Mouse (Mus musculus): Measurements from ENCODE around the gene Slc7a7. TPM values are rescaled to one million over a fixed set of nuclear protein-coding genes. Genes with fewer than 3 reads are reported as not detected.

Gene Slc7a7
- polyA plus RNA-seq, 1 experiment = 0.35 TPM

- H3K36me3 ChIP-seq (ENCODE audit: control insufficient read depth, insufficient read depth) = peaks cover 28% of the 10 kb centered on the region
- no peak overlapping the region for H3ac ChIP-seq (ENCODE audit: control insufficient read depth, insufficient read length, low read depth)
- H3K79me2 ChIP-seq (ENCODE audit: control insufficient read depth, insufficient read depth) = no peaks in the 10 kb centered on the region
- TF ChIP-seq CEBPB (IDR thresholded peaks at IDR 0.05; ENCODE audit: low read depth) (no peak), MYOG (IDR thresholded peaks at IDR 0.05; ENCODE audit: control insufficient read depth, extremely low read depth, insufficient read length) (no peak), FOSL1 (IDR thresholded peaks at IDR 0.05; ENCODE audit: insufficient read depth, low read length, poor library complexity, severe bottlenecking) (no peak), USF1 (IDR thresholded peaks at IDR 0.05; ENCODE audit: low read depth) (no peak), CTCF (IDR thresholded peaks at IDR 0.05; ENCODE audit: control insufficient read depth, insufficient read depth, insufficient read length) (no peak), MYOD1 (IDR thresholded peaks at IDR 0.05; ENCODE audit: control insufficient read depth, insufficient read length, low read depth) (no peak), MAX (IDR thresholded peaks at IDR 0.05) (no peak)
- H3K4me3 ChIP-seq (ENCODE audit: insufficient read depth, poor library complexity, severe bottlenecking) = no peak overlapping the region
- no peaks in the 10 kb centered on the region for H3K79me3 ChIP-seq (ENCODE audit: low read depth)
- no peaks in the 10 kb centered on the region for H3K27me3 ChIP-seq (ENCODE audit: control insufficient read depth, insufficient read depth, insufficient read length)
Measured at GRCm38 (mm10) chr14:54371460-54371859, 46.1 kb downstream of the Slc7a7 start.

DNA sequence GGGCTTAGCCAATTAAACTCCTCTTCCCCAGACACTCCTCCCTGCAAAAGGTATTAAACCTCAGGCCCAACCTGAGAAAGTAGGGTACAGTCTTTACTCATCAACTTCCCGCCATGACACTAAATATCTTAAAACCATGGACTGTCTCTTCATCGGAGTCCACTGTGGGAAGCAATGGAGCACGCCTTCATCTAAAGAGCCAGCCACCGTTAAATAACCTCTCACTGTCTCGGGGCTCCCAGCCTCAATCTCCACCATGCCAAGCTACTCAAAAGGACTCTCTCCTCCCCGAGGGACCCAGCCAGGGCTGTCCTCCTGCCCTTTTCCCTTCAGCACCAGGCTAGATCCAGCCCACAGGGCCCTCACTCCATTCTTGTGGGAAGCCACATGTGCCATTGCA lies 47.0 kb downstream of the Slc7a7 start:
- H3K36me3 ChIP-seq (ENCODE audit: control insufficient read depth, insufficient read depth) = peaks cover 34% of the 10 kb centered on the region
- no peak overlapping the region for H3K4me3 ChIP-seq (ENCODE audit: insufficient read depth, poor library complexity, severe bottlenecking)
- TF ChIP-seq FOSL1 (IDR thresholded peaks at IDR 0.05; ENCODE audit: insufficient read depth, low read length, poor library complexity, severe bottlenecking) (no peak), MAX (IDR thresholded peaks at IDR 0.05) (no peak), CTCF (IDR thresholded peaks at IDR 0.05; ENCODE audit: control insufficient read depth, insufficient read depth, insufficient read length) (no peak), CEBPB (IDR thresholded peaks at IDR 0.05; ENCODE audit: low read depth) (no peak), MYOD1 (IDR thresholded peaks at IDR 0.05; ENCODE audit: control insufficient read depth, insufficient read length, low read depth) (no peak), USF1 (IDR thresholded peaks at IDR 0.05; ENCODE audit: low read depth) (no peak), MYOG (IDR thresholded peaks at IDR 0.05; ENCODE audit: control insufficient read depth, extremely low read depth, insufficient read length) (no peak)

DNA sequence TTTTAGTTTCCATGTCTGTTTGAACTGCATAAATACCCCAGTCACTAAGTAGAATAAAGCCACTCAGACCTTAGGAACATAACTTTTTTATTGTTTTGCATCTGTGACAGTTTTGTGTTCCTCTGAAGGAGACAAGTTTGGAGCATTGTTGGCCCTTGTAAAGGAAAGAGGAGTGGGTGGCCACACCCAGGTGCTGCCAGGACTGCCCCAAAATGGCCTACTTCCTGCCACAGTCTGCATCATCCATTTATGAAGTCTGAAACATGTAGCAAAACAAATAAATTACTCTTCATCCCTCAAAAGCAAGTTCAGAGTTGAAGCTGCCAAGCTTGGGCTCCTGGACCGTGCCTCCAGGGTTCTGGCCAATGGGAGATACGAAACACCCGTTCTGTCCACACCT lies 48.2 kb downstream of the Slc7a7 start:
- H3K27me3 ChIP-seq (ENCODE audit: control insufficient read depth, insufficient read depth, insufficient read length) = no peaks in the 10 kb centered on the region
- H3ac ChIP-seq (ENCODE audit: control insufficient read depth, insufficient read length, low read depth) = no peak overlapping the region
- H3K79me3 ChIP-seq (ENCODE audit: low read depth) = no peaks in the 10 kb centered on the region
- H3K36me3 ChIP-seq (ENCODE audit: control insufficient read depth, insufficient read depth) = peaks cover 41% of the 10 kb centered on the region
- TF ChIP-seq MAX (IDR thresholded peaks at IDR 0.05) = no peak
- TF ChIP-seq USF1 (IDR thresholded peaks at IDR 0.05; ENCODE audit: low read depth) = no peak
- no peak for TF ChIP-seq MYOD1 (IDR thresholded peaks at IDR 0.05; ENCODE audit: control insufficient read depth, insufficient read length, low read depth)
- no peak for TF ChIP-seq CEBPB (IDR thresholded peaks at IDR 0.05; ENCODE audit: low read depth)
- H3K4me3 ChIP-seq (ENCODE audit: insufficient read depth, poor library complexity, severe bottlenecking) = no peak overlapping the region
- H3K79me2 ChIP-seq (ENCODE audit: control insufficient read depth, insufficient read depth) = no peaks in the 10 kb centered on the region

More for the DNA sequence above, 47.0 kb downstream of the Slc7a7 start:
- H3ac ChIP-seq (ENCODE audit: control insufficient read depth, insufficient read length, low read depth) = no peak overlapping the region
- no peaks in the 10 kb centered on the region for H3K79me2 ChIP-seq (ENCODE audit: control insufficient read depth, insufficient read depth)
- H3K27me3 ChIP-seq (ENCODE audit: control insufficient read depth, insufficient read depth, insufficient read length) = no peaks in the 10 kb centered on the region
- no peaks in the 10 kb centered on the region for H3K79me3 ChIP-seq (ENCODE audit: low read depth)

- Histone ChIP-seq H3ac (ENCODE audit: control insufficient read depth, insufficient read length, low read depth) (no peak overlapping the region), H3K79me3 (ENCODE audit: low read depth) (peaks cover 3% of the 10 kb centered on the region), H3K36me3 (ENCODE audit: control insufficient read depth, insufficient read depth) (peaks cover 56% of the 10 kb centered on the region), H3K4me3 (ENCODE audit: insufficient read depth, poor library complexity, severe bottlenecking) (no peak overlapping the region), H3K79me2 (ENCODE audit: control insufficient read depth, insufficient read depth) (peaks cover 8% of the 10 kb centered on the region), H3K27me3 (ENCODE audit: control insufficient read depth, insufficient read depth, insufficient read length) (no peaks in the 10 kb centered on the region)
- TF ChIP-seq FOSL1 (IDR thresholded peaks at IDR 0.05; ENCODE audit: insufficient read depth, low read length, poor library complexity, severe bottlenecking) (no peak), MYOD1 (IDR thresholded peaks at IDR 0.05; ENCODE audit: control insufficient read depth, insufficient read length, low read depth) (no peak), CEBPB (IDR thresholded peaks at IDR 0.05; ENCODE audit: low read depth) (no peak), MAX (IDR thresholded peaks at IDR 0.05) (no peak), CTCF (IDR thresholded peaks at IDR 0.05; ENCODE audit: control insufficient read depth, insufficient read depth, insufficient read length) (no peak), MYOG (IDR thresholded peaks at IDR 0.05; ENCODE audit: control insufficient read depth, extremely low read depth, insufficient read length) (no peak), USF1 (IDR thresholded peaks at IDR 0.05; ENCODE audit: low read depth) (no peak)
Measured at GRCm38 (mm10) chr14:54367429-54368060, 50.0 kb downstream of the Slc7a7 start.

DNA sequence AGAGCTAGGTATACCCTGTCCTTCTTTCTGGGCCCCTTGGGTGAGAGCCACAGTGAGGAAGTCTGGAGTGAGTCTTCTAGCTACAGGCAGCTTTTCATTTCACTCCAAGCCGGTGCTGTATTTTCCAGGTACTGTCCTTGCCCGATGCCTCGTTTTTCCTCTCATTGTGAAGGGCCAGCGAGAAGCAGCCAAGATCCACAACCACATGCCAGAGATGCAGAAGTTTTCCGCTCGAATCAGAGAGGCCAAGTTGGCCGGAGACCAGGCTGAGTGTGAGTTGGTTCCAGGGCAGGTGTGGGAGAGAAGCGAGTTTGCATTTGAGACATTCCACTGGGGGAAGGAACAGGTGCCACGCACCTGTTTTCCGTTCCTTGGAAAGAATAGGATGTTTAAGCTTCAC lies 51.0 kb downstream of the Slc7a7 start:
- H3K4me3 ChIP-seq (ENCODE audit: insufficient read depth, poor library complexity, severe bottlenecking) = no peak overlapping the region
- peaks cover 4% of the 10 kb centered on the region for H3K79me3 ChIP-seq (ENCODE audit: low read depth)
- peaks cover 18% of the 10 kb centered on the region for H3K79me2 ChIP-seq (ENCODE audit: control insufficient read depth, insufficient read depth)
- no peak for TF ChIP-seq CEBPB (IDR thresholded peaks at IDR 0.05; ENCODE audit: low read depth)
- TF ChIP-seq MYOG (IDR thresholded peaks at IDR 0.05; ENCODE audit: control insufficient read depth, extremely low read depth, insufficient read length) = no peak
- no peak for TF ChIP-seq FOSL1 (IDR thresholded peaks at IDR 0.05; ENCODE audit: insufficient read depth, low read length, poor library complexity, severe bottlenecking)
- no peak for TF ChIP-seq CTCF (IDR thresholded peaks at IDR 0.05; ENCODE audit: control insufficient read depth, insufficient read depth, insufficient read length)
- TF ChIP-seq MYOD1 (IDR thresholded peaks at IDR 0.05; ENCODE audit: control insufficient read depth, insufficient read length, low read depth) = no peak
- no peak overlapping the region for H3ac ChIP-seq (ENCODE audit: control insufficient read depth, insufficient read length, low read depth)
- H3K36me3 ChIP-seq (ENCODE audit: control insufficient read depth, insufficient read depth) = peaks cover 56% of the 10 kb centered on the region
- H3K27me3 ChIP-seq (ENCODE audit: control insufficient read depth, insufficient read depth, insufficient read length) = no peaks in the 10 kb centered on the region
